Mouse (Mus musculus) adrenal gland, adult 10 weeks (tissue): ENCODE data around the gene Slc38a4. TPM values are rescaled to one million over a fixed set of nuclear protein-coding genes. Genes with fewer than 3 reads are reported as not detected.

Experiments used
- polyA plus RNA-seq: library from polyadenylated mRNA; stranded (reverse); fragments of 350-450 nt; fragmentation: Illumina TruSeq; extraction: RNeasy Lipid Tissue Mini Kit (QIAGEN cat#74804); gene quantifications from one replicate; pipeline ENCODE4 v1.2.3, GENCODE M21; 2014; ENCODE audit warnings: low read depth, low replicate concordance

The Slc38a4 gene
- 9.8 TPM for polyA plus RNA-seq

DNA sequence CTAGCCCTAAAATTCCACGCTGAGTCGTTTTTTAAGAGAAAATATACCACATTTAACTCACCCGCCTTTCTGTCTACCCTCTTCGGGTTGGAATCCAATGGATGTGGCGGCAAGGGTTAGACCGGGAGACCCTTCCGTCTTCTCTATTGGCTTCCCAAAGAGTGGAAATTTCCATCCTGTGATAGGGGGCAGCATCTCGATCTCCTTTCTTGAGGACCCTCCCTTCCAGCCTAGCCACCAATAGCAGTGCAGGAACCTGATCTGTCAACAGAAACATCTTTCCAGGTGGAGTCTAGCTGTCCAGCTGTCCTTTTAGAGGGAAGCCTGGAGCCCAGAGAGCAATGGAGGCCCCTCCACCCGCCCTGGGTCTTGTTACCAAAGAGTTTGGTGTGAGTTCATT, at the start of gene Slc38a4:
Slc38a4 (minus strand) TSS at position 163 of the 400 bp plus-strand sequence.

Other genes with a start within 250 kb of the Slc38a4 start
- gene Pced1b, start 191.2 kb upstream of the Slc38a4 start, polyA plus RNA-seq = 3.8 TPM
- 7.7 TPM for gene Amigo2, start 191.3 kb upstream of the Slc38a4 start, polyA plus RNA-seq